In genomic region chr15:83227559-83227958, GRCm38 (mm10) we compare ENCODE assay signal across 25 mouse cellular contexts. TPM values are rescaled to one million over a fixed set of nuclear protein-coding genes. Genes with fewer than 3 reads are reported as not detected.
DNase-seq lines count a peak whose midpoint lies in the region; ATAC-seq and TF ChIP-seq lines count a peak whose summit lies in the region.
"Had no signal": no experiment of that assay in that cellular context is flagged by ENCODE, and none has a peak within 500 bp of the region (broad histone marks: within the 10 kb centered on the region; RNA-seq: fewer than 3 reads in every experiment).

No protein-coding gene starts in this region.

- H3K4me1 ChIP-seq in forebrain, embryonic 11.5 days (replicated peaks; ENCODE audit: control insufficient read depth, insufficient read depth, low read length): peaks cover 2% of the 10 kb centered on the region; the same call in 1 of the 2 replicates
- peaks cover 7% of the 10 kb centered on the region; the same call in 1 of the 2 replicates for H3K4me1 ChIP-seq in forebrain, postnatal 0 days (ENCODE audit: insufficient read depth)
- H3K4me1 ChIP-seq in heart, adult 2 months (ENCODE audit: control insufficient read depth, insufficient read depth, low read length): peaks cover 17% of the 10 kb centered on the region
- H3K4me1 ChIP-seq in small intestine, adult 2 months (ENCODE audit: control insufficient read depth, insufficient read depth, insufficient read length, low read length): peaks cover 24% of the 10 kb centered on the region

- TF ChIP-seq POLR2A in heart, adult 2 months (IDR thresholded peaks at IDR 0.05; ENCODE audit: insufficient read depth, low read depth, low read length): no peak
- no peak for TF ChIP-seq POLR2A in small intestine, adult 2 months (IDR thresholded peaks at IDR 0.05; ENCODE audit: low read depth, low read length)

- WGBS in forebrain, embryonic 11.5 days: 92% methylated on average over 10 of the region's 10 CpGs
- 92% methylated on average over 10 of the region's 10 CpGs for WGBS in forebrain, postnatal 0 days
- WGBS in heart, adult 2 months: 94% methylated on average over 10 of the region's 10 CpGs
- WGBS in small intestine, adult 2 months: 91% methylated on average over 10 of the region's 10 CpGs

- no peak for ATAC-seq in forebrain, embryonic 11.5 days (replicated peaks; ENCODE audit: low FRiP score)
- ATAC-seq in forebrain, postnatal 0 days: no peak
- ATAC-seq: activated CD4-positive, CD25-positive, alpha-beta regulatory T cell, adult 4 months; CD4-positive, CD25-positive, alpha-beta regulatory T cell, adult 4 months; forebrain, embryonic 14.5 days; forebrain, embryonic 16.5 days; Patski had no signal

- no peak overlapping the region for H3K27ac ChIP-seq in forebrain, embryonic 11.5 days (ENCODE audit: low read depth, low read length)
- no peak overlapping the region for H3K27ac ChIP-seq in forebrain, postnatal 0 days (ENCODE audit: low read depth, low read length)
- no peak overlapping the region for H3K27ac ChIP-seq in heart, adult 2 months
- peak overlapping the region; percentile 46; the same call in 1 of the 2 replicates for H3K27ac ChIP-seq in small intestine, adult 2 months (ENCODE audit: insufficient read depth, low read depth, low read length)
- H3K27ac ChIP-seq: embryonic facial prominence, embryonic 10.5 days; embryonic facial prominence, embryonic 12.5 days; forebrain, embryonic 12.5 days had no signal

- no peaks in the 10 kb centered on the region for H3K27me3 ChIP-seq in forebrain, embryonic 11.5 days (ENCODE audit: control insufficient read depth, insufficient read depth, low read length)
- no peaks in the 10 kb centered on the region for H3K27me3 ChIP-seq in forebrain, postnatal 0 days (ENCODE audit: insufficient read depth, low read length)
- no peaks in the 10 kb centered on the region for H3K27me3 ChIP-seq in heart, adult 2 months (ENCODE audit: control insufficient read depth, insufficient read depth, low read length)
- H3K27me3 ChIP-seq in small intestine, adult 2 months (ENCODE audit: control insufficient read depth, insufficient read depth, low read length): no peaks in the 10 kb centered on the region
- H3K27me3 ChIP-seq: CH12.LX; embryonic facial prominence, embryonic 12.5 days; forebrain, embryonic 12.5 days; Patski had no signal

- no peak overlapping the region for H3K4me2 ChIP-seq in forebrain, embryonic 11.5 days (ENCODE audit: low read depth, low read length, severe bottlenecking)
- no peak overlapping the region for H3K4me2 ChIP-seq in forebrain, postnatal 0 days (ENCODE audit: low read depth)
- H3K4me2 ChIP-seq: embryonic facial prominence, embryonic 12.5 days; forebrain, embryonic 12.5 days had no signal

- no peak overlapping the region for H3K4me3 ChIP-seq in forebrain, embryonic 11.5 days (ENCODE audit: low read depth, low read length)
- no peak overlapping the region for H3K4me3 ChIP-seq in forebrain, postnatal 0 days (ENCODE audit: low read depth, low read length)
- H3K4me3 ChIP-seq in heart, adult 2 months: no peak overlapping the region
- H3K4me3 ChIP-seq in small intestine, adult 2 months (ENCODE audit: low read depth, low read length): no peak overlapping the region
- H3K4me3 ChIP-seq: embryonic facial prominence, embryonic 10.5 days; embryonic facial prominence, embryonic 12.5 days; forebrain, embryonic 12.5 days had no signal

- peak; percentile 42 for DNase-seq in forebrain, embryonic 11.5 days (ENCODE audit: low spot score)
- no peak for DNase-seq in forebrain, postnatal 0 days
- peak; percentile 93 for DNase-seq in heart, adult 11 months
- DNase-seq in heart, adult 2 months: no peak
- no peak for DNase-seq in urinary bladder, adult 18-20 months (ENCODE audit: low spot score in 2 of 2)
- DNase-seq: adrenal gland, adult 8-10 months; adrenal gland, postnatal 14 days; adrenal gland, postnatal 36 days; B cell, adult 2 months; cerebellum, adult 11-12 months; cerebellum, adult 2 months; cerebellum, adult 9-10 months; cerebellum, postnatal 10 days; cerebellum, postnatal 25 days had no signal

- no peaks in the 10 kb centered on the region for H3K9me3 ChIP-seq in forebrain, embryonic 11.5 days (ENCODE audit: control insufficient read depth, low read length)
- H3K9me3 ChIP-seq in forebrain, postnatal 0 days (ENCODE audit: low read length): no peaks in the 10 kb centered on the region
- H3K9me3 ChIP-seq: embryonic facial prominence, embryonic 10.5 days; embryonic facial prominence, embryonic 12.5 days; forebrain, embryonic 12.5 days; G1E had no signal

- no peak for TF ChIP-seq EP300 in heart, adult 2 months (IDR thresholded peaks at IDR 0.05; ENCODE audit: insufficient read depth, low read depth, low read length)

- no peaks in the 10 kb centered on the region for H3K79me2 ChIP-seq in heart, adult 2 months (replicated peaks; ENCODE audit: control insufficient read depth, insufficient read depth, low read length)

- no peak for TF ChIP-seq CTCF in forebrain, postnatal 0 days (IDR thresholded peaks at IDR 0.05; ENCODE audit: low read depth)
- TF ChIP-seq CTCF in heart, adult 2 months (IDR thresholded peaks at IDR 0.05): no peak
- TF ChIP-seq CTCF in small intestine, adult 2 months (IDR thresholded peaks at IDR 0.05; ENCODE audit: extremely low read depth, insufficient read length, insufficient replicate concordance, low read depth, low read length): no peak

- H3K9ac ChIP-seq in forebrain, embryonic 11.5 days (ENCODE audit: low read length): no peak overlapping the region
- no peak overlapping the region for H3K9ac ChIP-seq in forebrain, postnatal 0 days
- no peak overlapping the region for H3K9ac ChIP-seq in heart, adult 2 months (ENCODE audit: low read depth, low read length)
- H3K9ac ChIP-seq: embryonic facial prominence, embryonic 12.5 days; forebrain, embryonic 12.5 days had no signal

- H3K36me3 ChIP-seq in forebrain, embryonic 11.5 days (ENCODE audit: control insufficient read depth, insufficient read depth, low read length): no peaks in the 10 kb centered on the region
- no peaks in the 10 kb centered on the region for H3K36me3 ChIP-seq in forebrain, postnatal 0 days (ENCODE audit: insufficient read depth)
- H3K36me3 ChIP-seq in heart, adult 2 months (ENCODE audit: control insufficient read depth, insufficient read depth, low read length): peaks cover 2% of the 10 kb centered on the region; the same call in 1 of the 2 replicates
- no peaks in the 10 kb centered on the region for H3K36me3 ChIP-seq in small intestine, adult 2 months (ENCODE audit: control insufficient read depth, insufficient read depth, low read length)
- H3K36me3 ChIP-seq: embryonic facial prominence, embryonic 10.5 days; embryonic facial prominence, embryonic 12.5 days; forebrain, embryonic 12.5 days; G1E had no signal

- intact Hi-C loops in heart, adult 2 months (cut with DNase I): no loop called here

RNA-seq across cellular contexts. Expression of gene A4galt, which starts 24.0 kb away (rescaled TPM):
- 1.1 and 1.7 TPM in 2 replicates for polyA plus RNA-seq in forebrain, embryonic 11.5 days (2014; fragmentation: Nextera tagmentation; extraction: Ambion mirVana)
- total RNA-seq in forebrain, postnatal 0 days (2014; rRNA removed): 3.3 and 11.6 TPM in 2 replicates
- polyA plus RNA-seq in forebrain, postnatal 0 days (2015; fragmentation: Nextera tagmentation; extraction: Ambion mirVana): 3.7 and 4.9 TPM in 2 replicates
- 1 to 10 TPM; 5.2 to 6.3 TPM for total RNA-seq in heart, adult 2 months (2021)
- polyA plus RNA-seq in heart, adult 2 months (2012; rRNA removed): 9.7 and 14.9 TPM in 2 replicates
- 9.7 and 16.7 TPM in 2 replicates for polyA plus RNA-seq in small intestine, adult 2 months (2012; rRNA removed)
- polyA plus RNA-seq: activated CD4-positive, CD25-positive, alpha-beta regulatory T cell, adult 4 months; CD4-positive, CD25-positive, alpha-beta regulatory T cell, adult 4 months; G1E had no signal

RNA-seq across cellular contexts. Expression of gene Cyb5r3, which starts 55.2 kb away (rescaled TPM):
- polyA plus RNA-seq in forebrain, embryonic 11.5 days (2014; fragmentation: Nextera tagmentation; extraction: Ambion mirVana): 161 and 181 TPM in 2 replicates
- 81.2 and 92.5 TPM in 2 replicates for total RNA-seq in forebrain, postnatal 0 days (2014; rRNA removed)
- 88.3 and 149 TPM in 2 replicates for polyA plus RNA-seq in forebrain, postnatal 0 days (2015; fragmentation: Nextera tagmentation; extraction: Ambion mirVana)
- total RNA-seq in heart, adult 2 months (2021): 10 to 100 TPM; 75.6 to 87.2 TPM
- 97.7 and 103 TPM in 2 replicates for polyA plus RNA-seq in heart, adult 2 months (2012; rRNA removed)
- polyA plus RNA-seq in small intestine, adult 2 months (2012; rRNA removed): 426 and 624 TPM in 2 replicates

Comparison
In these comparisons a context has a peak if more than half of its experiments do, and no peak if none do; other contexts are left out.
1. DNase-seq: peak in forebrain, embryonic 11.5 days (single experiment) and heart, adult 11 months (single experiment); none in forebrain, postnatal 0 days (single experiment), heart, adult 2 months (0 of 2) and urinary bladder, adult 18-20 months (0 of 2).